Mouse (Mus musculus) heart, postnatal 0 days (tissue): ENCODE results near the gene Pof1b. TPM values are rescaled to one million over a fixed set of nuclear protein-coding genes. Genes with fewer than 3 reads are reported as not detected.

ENCODE experiments used
- ATAC-seq: fragments of 200-750 bp; cut with Nextera tagmentation; 2 replicates; pipeline ENCODE4 v1.8.0; 2017; ENCODE audit warnings: low read depth, moderate number of reproducible peaks, moderate library complexity; ENCODE audit not compliant: insufficient read depth
- DNase-seq: peaks from one replicate; pipeline ENCODE4 v3.0.0-alpha.2; 2016; ENCODE audit warnings: low spot score
- H3K27ac ChIP-seq: fragments of 300-500 bp; sonication (generic); 2 replicates; pipeline ENCODE4 v1.5.1; 2014; ENCODE audit warnings: low read depth, mild to moderate bottlenecking
- H3K27me3 ChIP-seq: fragments of 300-500 bp; sonication (generic); 2 replicates; pipeline ENCODE4 v1.6.1; 2014; ENCODE audit warnings: low read length, mixed read lengths; ENCODE audit not compliant: control insufficient read depth, insufficient read depth
- H3K36me3 ChIP-seq: fragments of 300-500 bp; sonication (generic); replicated peaks from 2 replicates; pipeline ENCODE4 v1.6.1; 2014; ENCODE audit warnings: low read length, mixed read lengths; ENCODE audit not compliant: control insufficient read depth, insufficient read depth
- H3K4me1 ChIP-seq: fragments of 300-500 bp; sonication (generic); 2 replicates; pipeline ENCODE4 v1.6.1; 2014; ENCODE audit warnings: antibody characterized with exemption; ENCODE audit not compliant: control insufficient read depth, insufficient read depth
- H3K4me2 ChIP-seq: fragments of 300-500 bp; sonication (generic); 2 replicates; pipeline ENCODE4 v1.6.1; 2014; ENCODE audit warnings: low read depth, mild to moderate bottlenecking, low read length, moderate library complexity
- H3K4me3 ChIP-seq: fragments of 300-500 bp; sonication (generic); 2 replicates; pipeline ENCODE4 v1.5.1; 2014; ENCODE audit warnings: low read depth, low read length
- H3K9ac ChIP-seq: fragments of 300-500 bp; sonication (generic); replicated peaks from 2 replicates; pipeline ENCODE4 v1.6.1; 2014; ENCODE audit warnings: low read depth, low read length, mixed read lengths
- H3K9me3 ChIP-seq: fragments of 300-500 bp; sonication (generic); replicated peaks from 2 replicates; pipeline ENCODE4 v1.6.1; 2016; ENCODE audit warnings: low read length; ENCODE audit not compliant: control insufficient read depth
- CTCF ChIP-seq: IDR thresholded peaks from 2 replicates; pipeline ENCODE4 v1.5.1; 2016; ENCODE audit warnings: antibody characterized with exemption, control low read depth, low read depth
- EP300 ChIP-seq: IDR thresholded peaks from 2 replicates; pipeline ENCODE4 v1.6.1; 2016; ENCODE audit warnings: antibody characterized with exemption, low read depth
- WGBS: fragments of 180-500 bp; shearing (Covaris S2); extraction: QIAGEN DNeasy Blood & Tissue Kit; methylation state at CpG from one replicate; pipeline ENCODE4 v1.1.7; 2014; 5-methylcytosine and 5-hydroxymethylcytosine counted together
- polyA plus RNA-seq: library from polyadenylated mRNA; unstranded; fragments of >200 nt; fragmentation: Nextera tagmentation; extraction: Ambion mirVana; gene quantifications from 2 replicates; pipeline ENCODE4 v1.2.1, GENCODE M21; 2015
- total RNA-seq: library from RNA; depleted of rRNA; stranded (reverse); fragments of >200 nt; gene quantifications from 2 replicates; pipeline ENCODE4 v1.2.3, GENCODE M21; 2014; ENCODE audit warnings: low replicate concordance; rRNA removed

Pof1b gene
- total RNA-seq, result 0.69 TPM in 1 of 2 replicates, not detected in the other
- 0.08 TPM in 1 of 2 replicates, not detected in the other for polyA plus RNA-seq

DNA sequence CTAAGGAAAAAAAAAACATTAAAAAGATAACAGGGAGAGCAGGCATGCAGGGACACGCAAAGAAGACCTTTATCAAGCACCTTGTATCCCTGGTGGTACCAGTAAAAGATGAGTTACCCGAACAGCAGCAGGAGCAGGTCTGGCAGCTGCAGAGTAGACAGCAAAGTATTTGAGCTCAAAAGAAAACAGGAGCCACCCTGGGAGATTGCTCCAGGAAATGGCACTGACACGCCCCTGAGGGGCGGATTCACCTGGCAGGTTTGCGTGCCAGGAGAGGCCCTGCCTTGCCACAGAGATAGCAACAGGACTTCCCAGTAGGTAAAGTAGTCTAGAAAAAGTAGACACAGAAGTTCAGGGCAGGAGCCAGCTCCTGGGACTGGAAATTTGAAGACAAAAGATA, at the start of gene Pof1b:
Gene Pof1b, minus strand, starts transcription at position 144 of the 400 bp plus-strand sequence.
- ATAC-seq, result no peak
- Histone ChIP-seq H3K9me3 (no peaks in the 10 kb centered on the region), H3K27ac (no peak within 1 kb of the TSS), H3K27me3 (no peaks in the 10 kb centered on the region), H3K4me2 (no peak within 1 kb of the TSS), H3K4me3 (no peak within 1 kb of the TSS), H3K9ac (no peak within 1 kb of the TSS), H3K36me3 (no peaks in the 10 kb centered on the region), H3K4me1 (no peaks in the 10 kb centered on the region)
- 63% methylated on average over 5 of the region's 5 CpGs for WGBS
- DNase-seq, result no peak
- TF ChIP-seq EP300 (no peak), CTCF (no peak)

DNA sequence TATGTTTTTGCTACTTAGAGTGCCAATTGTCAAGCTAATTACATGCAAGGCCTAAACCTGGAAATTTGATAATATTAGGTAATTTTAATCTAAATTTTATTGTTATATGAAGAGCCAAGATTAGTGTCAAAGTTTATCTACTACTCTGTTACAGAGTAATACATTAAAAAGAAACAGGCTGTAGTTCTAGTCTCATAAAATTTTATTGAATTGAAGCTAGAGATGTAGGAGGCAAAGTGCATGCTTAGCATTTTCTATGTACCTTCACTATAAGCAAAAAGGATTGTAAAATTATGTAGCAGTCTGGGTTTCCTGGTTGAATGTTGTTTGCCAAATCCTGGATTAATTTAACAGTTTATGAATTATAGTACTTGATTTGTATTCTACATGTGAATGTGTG, 18.1 kb upstream of the Pof1b start:
- H3K36me3 ChIP-seq, result no peaks in the 10 kb centered on the region
- no peaks in the 10 kb centered on the region for H3K27me3 ChIP-seq
- TF ChIP-seq CTCF (no peak), EP300 (no peak)
- H3K4me3 ChIP-seq, result no peak overlapping the region
- H3K4me2 ChIP-seq, result no peak overlapping the region
- H3K9ac ChIP-seq, result no peak overlapping the region
- ATAC-seq, result no peak
- no peak for DNase-seq
- no peaks in the 10 kb centered on the region for H3K4me1 ChIP-seq
- H3K9me3 ChIP-seq, result no peaks in the 10 kb centered on the region
- H3K27ac ChIP-seq, result no peak overlapping the region

DNA sequence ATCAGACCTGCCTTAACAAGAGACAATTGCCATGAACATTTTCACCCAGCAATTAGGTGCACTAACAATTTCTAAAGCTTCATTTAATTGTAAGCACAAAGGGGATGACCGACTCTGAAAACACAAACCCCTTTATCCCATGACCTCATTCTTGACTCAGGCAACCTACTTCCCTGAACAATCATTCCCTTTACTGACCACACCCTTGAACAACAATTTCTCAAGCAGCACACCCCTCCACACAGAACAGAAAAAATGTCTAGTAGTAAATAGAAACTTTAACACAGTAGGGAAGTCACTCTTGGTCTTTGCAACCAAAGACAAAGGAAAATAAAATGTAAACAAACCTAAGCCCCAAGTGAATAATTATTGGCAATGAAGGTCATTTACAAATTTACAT, 4.1 kb downstream of the Pof1b start:
- no peaks in the 10 kb centered on the region for H3K36me3 ChIP-seq
- no peaks in the 10 kb centered on the region for H3K4me1 ChIP-seq
- DNase-seq (peak; percentile 7), ATAC-seq (no peak)
- TF ChIP-seq EP300, result no peak
- no peak for TF ChIP-seq CTCF
- no peak overlapping the region for H3K9ac ChIP-seq
- 60% methylated on average over 1 of the region's 1 CpGs for WGBS
- H3K9me3 ChIP-seq, result no peaks in the 10 kb centered on the region
- no peak overlapping the region for H3K27ac ChIP-seq
- H3K4me3 ChIP-seq, result no peak overlapping the region
- H3K4me2 ChIP-seq, result no peak overlapping the region
- no peaks in the 10 kb centered on the region for H3K27me3 ChIP-seq

DNA sequence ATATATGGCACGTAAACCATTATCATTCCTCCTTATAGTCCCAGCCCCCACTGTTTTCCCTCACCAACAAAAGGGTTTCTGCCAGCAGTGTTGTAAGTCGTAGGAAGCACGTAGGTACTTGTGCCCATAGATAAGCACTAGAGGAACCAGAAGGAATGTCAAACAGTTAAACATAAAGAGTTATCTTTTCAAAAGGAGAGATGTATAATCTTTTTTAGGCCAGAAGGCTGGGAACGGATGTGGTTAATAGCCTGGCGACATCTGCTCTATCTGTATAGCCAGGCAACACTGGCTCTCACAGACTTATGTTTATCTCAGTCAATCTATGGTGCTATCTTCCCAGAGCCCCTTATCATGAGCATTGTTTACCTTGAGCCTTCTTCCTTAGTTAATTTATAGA, 17.8 kb downstream of the Pof1b start:
- no peaks in the 10 kb centered on the region for H3K36me3 ChIP-seq
- H3K4me3 ChIP-seq, result no peak overlapping the region
- H3K9me3 ChIP-seq, result no peaks in the 10 kb centered on the region
- no peak overlapping the region for H3K4me2 ChIP-seq
- H3K27ac ChIP-seq, result no peak overlapping the region
- no peaks in the 10 kb centered on the region for H3K4me1 ChIP-seq
- DNase-seq, result no peak
- no peak for TF ChIP-seq EP300
- TF ChIP-seq CTCF, result no peak
- no peak overlapping the region for H3K9ac ChIP-seq
- no peak for ATAC-seq
- 33% methylated on average over 5 of the region's 5 CpGs for WGBS
- no peaks in the 10 kb centered on the region for H3K27me3 ChIP-seq

DNA sequence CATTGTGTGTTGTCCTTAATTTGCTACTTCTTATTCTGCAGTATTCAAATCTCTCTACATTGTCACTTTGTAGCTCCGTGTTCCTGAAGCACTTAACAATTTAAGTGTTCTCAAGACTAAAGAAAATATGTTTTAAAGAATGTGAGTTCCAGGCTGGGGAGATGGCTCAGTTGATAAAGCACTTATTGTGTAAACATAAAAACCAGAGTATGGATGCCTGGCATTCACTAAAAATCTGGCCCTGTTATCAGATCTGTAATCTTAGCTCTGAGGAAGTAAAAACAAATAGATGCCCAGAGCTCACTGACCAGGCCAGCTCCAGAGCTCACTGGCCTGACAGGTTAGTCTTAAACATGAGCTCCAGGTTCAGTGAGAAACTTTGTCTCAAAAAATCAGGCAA, 22.9 kb downstream of the Pof1b start:
- 27% methylated on average over 1 of the region's 1 CpGs for WGBS
- Histone ChIP-seq H3K4me1 (no peaks in the 10 kb centered on the region), H3K27me3 (no peaks in the 10 kb centered on the region), H3K4me3 (no peak overlapping the region), H3K4me2 (no peak overlapping the region), H3K9me3 (no peaks in the 10 kb centered on the region), H3K36me3 (no peaks in the 10 kb centered on the region), H3K27ac (no peak overlapping the region), H3K9ac (no peak overlapping the region)
- DNase-seq, result no peak
- no peak for ATAC-seq
- TF ChIP-seq EP300, result no peak
- TF ChIP-seq CTCF, result no peak

DNA sequence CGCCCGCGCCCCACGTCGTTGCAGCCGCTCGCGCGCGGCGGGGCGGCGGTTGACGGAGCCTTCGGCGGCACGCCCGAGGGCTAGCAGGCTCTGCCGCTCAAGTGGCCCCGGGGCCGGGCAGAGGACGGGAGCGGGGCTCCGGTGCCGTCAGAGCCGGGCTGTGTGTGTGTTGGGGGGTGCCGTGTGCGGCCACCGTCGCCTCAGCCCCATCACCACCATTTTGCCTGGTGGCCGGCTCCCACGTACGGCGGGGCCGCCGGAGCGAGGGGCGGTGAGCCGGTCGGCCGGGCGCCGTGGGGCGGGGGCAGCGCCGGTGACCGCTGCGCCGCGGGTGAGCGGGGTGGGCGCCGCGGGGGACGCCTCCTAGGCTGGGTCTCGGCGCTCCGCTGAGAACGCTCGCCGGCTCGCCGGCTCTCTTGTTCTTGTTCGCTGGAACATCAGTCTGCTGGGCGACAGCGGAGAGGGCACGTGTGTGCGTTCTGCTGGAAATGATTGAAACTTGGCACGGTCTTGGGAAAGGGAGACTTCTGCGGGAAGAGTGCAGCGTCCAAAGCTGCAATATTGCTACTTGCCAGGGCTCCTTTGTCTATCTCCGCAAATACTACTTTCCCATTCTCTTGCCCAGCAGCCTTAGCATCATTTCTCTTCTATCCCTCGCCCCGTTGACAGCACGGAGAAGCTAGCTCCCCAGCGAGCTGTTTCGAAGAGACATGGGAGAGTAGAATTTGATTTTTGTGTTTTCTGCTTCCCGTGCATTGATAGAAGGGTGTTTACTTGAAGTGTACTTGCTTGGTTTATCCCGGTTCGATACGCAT, 96.9 kb downstream of the Pof1b start:
- 14% methylated on average over 62 of the region's 81 CpGs for WGBS
- no peak for TF ChIP-seq EP300
- no peak for TF ChIP-seq CTCF
- peak; percentile 25 for DNase-seq

More for the DNA sequence above, 96.9 kb downstream of the Pof1b start:
- Histone ChIP-seq H3K36me3 (no peaks in the 10 kb centered on the region), H3K4me2 (peak overlapping the region; percentile 64), H3K9ac (peak overlapping the region; percentile 69), H3K9me3 (no peaks in the 10 kb centered on the region), H3K4me3 (peak overlapping the region; percentile 69), H3K4me1 (no peaks in the 10 kb centered on the region), H3K27me3 (no peaks in the 10 kb centered on the region), H3K27ac (peak overlapping the region; percentile 55)
- ATAC-seq, result peak; percentile 69
